Mouse (Mus musculus) embryonic fibroblast, embryonic 13.5 days (primary cell): ENCODE results near the gene Mrps27. TPM values are rescaled to one million over a fixed set of nuclear protein-coding genes. Genes with fewer than 3 reads are reported as not detected.
A peak's percentile ranks its signal among the peaks of the same experiment; 100 is the strongest.

ENCODE experiments used
- H3K27ac ChIP-seq: 2 replicates; pipeline ENCODE4 v1.5.1; 2012; ENCODE audit warnings: low read length, control low read depth, inconsistent platforms; ENCODE audit not compliant: insufficient read depth
- H3K4me1 ChIP-seq: 2 replicates; pipeline ENCODE4 v1.6.1; 2011; ENCODE audit warnings: low read length; ENCODE audit not compliant: control insufficient read depth, insufficient read depth
- H3K4me3 ChIP-seq: 2 replicates; pipeline ENCODE4 v1.5.1; 2011; ENCODE audit warnings: mild to moderate bottlenecking, control low read depth, low read length; ENCODE audit not compliant: insufficient read depth
- CTCF ChIP-seq: IDR thresholded peaks from 2 replicates; pipeline ENCODE4 v1.5.1; 2011; ENCODE audit warnings: mild to moderate bottlenecking, control low read depth, low read length, moderate library complexity, borderline replicate concordance; ENCODE audit not compliant: insufficient read depth
- POLR2A ChIP-seq: IDR thresholded peaks from 2 replicates; pipeline ENCODE4 v1.6.1; 2011; ENCODE audit warnings: low read depth, mild to moderate bottlenecking, control low read depth, low read length, moderate library complexity
- polyA plus RNA-seq: library from polyadenylated mRNA; stranded (reverse); fragments of >200 nt; gene quantifications from 2 replicates; pipeline ENCODE4 v1.2.4, GENCODE M21; 2011; ENCODE audit warnings: low read depth; ENCODE audit not compliant: missing spikeins, insufficient read length

Gene Mrps27
- polyA plus RNA-seq, 1 experiment = 26.1 TPM

DNA sequence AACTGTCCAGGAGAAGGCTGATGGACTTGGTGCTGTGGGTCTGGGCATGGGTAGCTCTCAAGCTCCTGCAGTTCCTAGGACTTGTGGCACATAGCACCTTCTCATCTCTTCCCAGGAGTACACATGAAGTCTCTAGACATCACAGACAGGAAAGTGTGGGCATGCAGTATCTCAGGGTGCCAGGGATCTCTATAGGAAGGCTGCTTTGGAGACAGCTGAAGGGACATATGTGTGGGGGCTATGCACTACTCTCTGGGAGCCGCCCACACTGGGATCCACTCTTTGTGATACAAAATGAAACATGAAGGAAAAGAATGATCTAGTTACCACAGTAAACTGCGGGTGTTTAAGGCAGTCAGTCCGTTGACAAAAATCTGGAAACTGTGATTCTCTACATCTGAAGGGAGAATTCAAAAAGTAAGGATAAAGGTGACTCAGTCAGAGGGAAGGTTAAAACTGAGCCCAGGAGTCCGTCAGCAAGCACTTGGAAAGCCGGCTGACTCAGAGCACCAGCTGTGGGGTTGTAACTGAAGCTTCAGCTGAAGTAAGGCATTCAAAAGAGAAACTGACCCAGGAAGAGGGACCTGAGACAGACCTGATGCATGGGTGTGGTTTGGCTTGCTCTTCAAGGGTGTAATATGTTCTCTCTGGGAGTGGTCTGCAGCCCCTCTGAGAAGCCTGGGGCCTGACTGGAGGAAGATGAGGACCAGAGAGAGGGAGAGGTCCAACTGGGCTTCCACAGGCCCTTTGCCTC is 22.0 kb downstream of the Mrps27 start:
- Histone ChIP-seq H3K4me3 (no peak overlapping the region), H3K27ac (peak overlapping the region; percentile 76), H3K4me1 (peaks cover 7% of the 10 kb centered on the region)
- TF ChIP-seq POLR2A (no peak), CTCF (no peak)

DNA sequence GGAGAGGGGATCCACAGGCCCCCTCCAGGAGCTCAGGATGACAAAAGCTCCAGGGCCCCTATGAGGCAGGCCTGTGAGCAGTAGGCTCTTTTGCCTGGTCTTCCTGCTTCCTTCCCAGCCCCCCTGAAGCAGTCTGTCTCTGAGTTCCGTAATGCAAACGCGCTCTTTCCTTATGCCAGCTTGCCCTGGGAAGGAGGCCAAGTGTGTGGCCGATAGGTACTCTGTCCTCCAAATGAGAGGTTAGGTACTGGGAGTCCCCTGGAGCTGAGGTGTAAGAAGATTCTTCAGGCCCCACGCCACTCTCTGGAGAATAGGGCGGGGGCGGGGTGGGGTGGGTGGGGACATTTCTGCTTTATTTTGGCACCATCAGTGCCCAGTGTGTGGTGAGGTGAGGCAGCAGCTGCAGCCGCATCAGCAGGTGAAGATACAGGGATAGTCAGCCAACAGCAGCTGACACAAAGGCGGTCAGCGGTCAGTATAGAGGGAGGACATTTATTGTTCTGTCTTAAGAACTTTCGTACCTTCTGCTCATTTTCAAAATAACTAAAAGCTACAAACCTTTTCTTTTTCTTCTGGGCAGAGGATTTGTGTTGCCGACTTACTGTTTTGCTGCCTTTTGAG is 23.1 kb downstream of the Mrps27 start:
- peaks cover 7% of the 10 kb centered on the region for H3K4me1 ChIP-seq
- TF ChIP-seq POLR2A (no peak), CTCF (no peak)
- H3K4me3 ChIP-seq = no peak overlapping the region
- no peak overlapping the region for H3K27ac ChIP-seq

DNA sequence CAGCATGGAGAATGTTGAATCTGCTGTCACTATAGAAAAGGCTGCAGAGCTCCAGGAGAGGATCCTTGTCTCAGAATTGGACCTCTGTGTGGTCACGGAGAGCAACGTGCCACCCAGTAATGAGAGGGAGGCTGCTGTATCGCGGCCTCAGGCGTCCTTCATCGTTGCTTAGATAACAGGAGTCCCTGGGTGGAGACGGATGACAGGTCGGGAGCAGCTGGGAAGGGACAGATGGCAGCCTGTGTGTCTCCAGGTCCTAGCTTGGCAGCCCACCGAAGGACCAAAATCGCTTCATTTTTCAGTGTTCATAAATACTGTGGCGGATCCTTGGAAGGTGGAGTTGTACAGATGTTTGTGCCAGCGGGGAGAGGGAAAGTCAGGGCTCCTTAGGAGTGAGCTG is 24.5 kb downstream of the Mrps27 start:
- Histone ChIP-seq H3K4me3 (no peak overlapping the region), H3K27ac (no peak overlapping the region), H3K4me1 (peaks cover 11% of the 10 kb centered on the region)
- no peak for TF ChIP-seq POLR2A
- no peak for TF ChIP-seq CTCF

DNA sequence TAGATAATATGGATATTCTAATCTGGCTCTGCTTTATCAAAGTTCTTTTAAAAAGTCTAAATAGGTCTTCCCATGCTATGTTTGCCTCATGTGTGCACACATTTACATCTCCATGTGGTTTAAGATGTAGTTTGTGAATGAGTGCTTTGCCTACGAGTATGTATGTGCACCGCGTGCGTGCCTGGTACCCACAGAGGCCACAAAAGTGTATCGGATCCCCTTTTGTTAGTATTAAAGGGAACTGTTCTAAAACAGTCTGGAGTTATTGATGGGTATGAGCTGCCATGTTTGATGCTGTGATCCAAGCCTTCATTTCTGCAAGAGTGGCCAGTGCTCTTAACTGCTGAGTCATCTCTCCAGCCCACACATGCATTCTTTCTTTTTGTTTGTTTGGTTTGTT is 26.7 kb downstream of the Mrps27 start:
- H3K4me1 ChIP-seq = peaks cover 8% of the 10 kb centered on the region
- no peak overlapping the region for H3K27ac ChIP-seq
- no peak for TF ChIP-seq POLR2A
- no peak for TF ChIP-seq CTCF
- H3K4me3 ChIP-seq = no peak overlapping the region

DNA sequence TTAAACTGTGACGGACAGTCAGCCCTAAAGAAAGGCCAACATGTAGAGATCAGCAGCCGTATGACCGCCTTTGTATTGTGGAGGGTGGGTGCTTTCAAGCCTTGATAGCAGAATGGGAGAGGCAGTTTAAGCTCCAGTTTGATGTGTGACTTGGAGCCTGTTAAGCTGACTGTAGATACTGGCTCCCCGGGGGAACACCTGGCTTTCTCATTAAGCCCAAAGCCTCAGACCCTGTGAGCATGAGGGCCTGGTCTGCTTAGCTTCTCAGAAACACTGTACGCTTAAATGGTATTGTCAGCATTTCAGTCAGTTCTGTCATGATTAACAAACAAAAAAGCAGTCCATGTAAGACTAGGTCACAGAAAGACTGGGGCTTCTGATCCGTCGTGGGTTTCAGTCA is 29.1 kb downstream of the Mrps27 start:
- H3K27ac ChIP-seq = no peak overlapping the region
- peaks cover 6% of the 10 kb centered on the region for H3K4me1 ChIP-seq
- H3K4me3 ChIP-seq = no peak overlapping the region
- no peak for TF ChIP-seq CTCF
- TF ChIP-seq POLR2A = no peak

DNA sequence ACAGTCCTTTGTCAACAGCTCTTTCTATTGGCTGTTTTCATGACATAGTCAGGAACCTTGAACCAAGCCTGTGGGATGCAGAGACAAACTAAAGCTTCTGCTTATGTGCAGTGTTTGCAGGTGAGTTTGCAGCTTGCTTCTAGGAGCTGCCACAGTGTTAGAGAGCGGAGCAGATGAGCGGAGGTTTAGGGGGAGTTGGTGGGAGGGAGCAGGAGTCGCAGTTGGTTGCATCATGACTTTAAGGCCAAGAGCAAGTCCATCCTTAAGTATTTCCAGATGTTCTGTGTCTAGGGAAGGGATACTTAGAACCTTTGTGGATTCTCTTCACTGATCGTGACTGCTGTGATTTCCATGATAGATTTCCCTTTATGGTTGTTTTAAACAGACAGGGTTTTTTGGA is 29.6 kb downstream of the Mrps27 start:
- Histone ChIP-seq H3K4me3 (no peak overlapping the region), H3K4me1 (peaks cover 6% of the 10 kb centered on the region), H3K27ac (peak overlapping the region; percentile 60)
- TF ChIP-seq CTCF (no peak), POLR2A (no peak)

DNA sequence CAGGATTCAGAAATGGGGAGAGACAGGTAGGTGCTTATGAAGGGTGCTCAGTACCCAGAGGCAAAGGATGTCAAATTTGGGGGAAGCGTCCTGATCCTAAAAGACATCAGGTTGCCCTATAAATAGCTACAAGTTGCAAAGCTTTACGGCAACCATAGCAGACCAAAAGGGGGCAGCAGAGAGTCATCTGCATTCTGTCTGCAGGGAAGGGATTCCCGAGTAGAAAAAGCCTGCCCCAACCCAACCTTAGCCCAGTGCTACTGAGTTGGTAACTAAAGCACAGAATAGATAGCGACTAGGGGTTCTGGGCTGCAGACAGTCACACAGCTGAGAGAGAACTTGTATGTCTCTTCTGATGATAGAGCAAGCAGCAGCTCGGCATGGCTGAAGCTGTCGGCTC is 31.0 kb downstream of the Mrps27 start:
- TF ChIP-seq POLR2A = no peak
- 0 out of 2 replicates have a peak, but pooled peaks have one; percentile 28 for TF ChIP-seq CTCF
- Histone ChIP-seq H3K4me3 (no peak overlapping the region), H3K4me1 (peaks cover 6% of the 10 kb centered on the region), H3K27ac (no peak overlapping the region)

DNA sequence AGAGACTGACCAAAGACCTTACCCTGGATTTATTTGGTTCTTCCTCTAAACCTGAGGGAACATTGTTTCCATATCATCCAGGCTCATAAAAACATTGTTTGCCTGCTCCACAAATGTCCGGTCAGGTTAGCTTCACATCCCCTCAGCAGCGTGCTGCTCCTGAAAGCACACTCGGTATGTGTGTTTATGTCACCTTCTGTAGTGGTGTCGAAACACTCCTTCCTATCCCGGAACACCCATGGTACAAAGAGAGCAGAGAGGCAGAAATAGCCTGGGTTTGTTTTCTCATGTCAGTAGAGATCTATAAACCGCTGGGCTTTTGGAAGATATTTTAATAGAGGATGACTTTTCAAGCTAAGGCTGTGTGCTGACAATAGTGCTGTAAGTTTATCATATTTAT is 32.5 kb downstream of the Mrps27 start:
- H3K27ac ChIP-seq = no peak overlapping the region
- TF ChIP-seq CTCF (no peak), POLR2A (no peak)
- peaks cover 6% of the 10 kb centered on the region for H3K4me1 ChIP-seq
- H3K4me3 ChIP-seq = no peak overlapping the region

DNA sequence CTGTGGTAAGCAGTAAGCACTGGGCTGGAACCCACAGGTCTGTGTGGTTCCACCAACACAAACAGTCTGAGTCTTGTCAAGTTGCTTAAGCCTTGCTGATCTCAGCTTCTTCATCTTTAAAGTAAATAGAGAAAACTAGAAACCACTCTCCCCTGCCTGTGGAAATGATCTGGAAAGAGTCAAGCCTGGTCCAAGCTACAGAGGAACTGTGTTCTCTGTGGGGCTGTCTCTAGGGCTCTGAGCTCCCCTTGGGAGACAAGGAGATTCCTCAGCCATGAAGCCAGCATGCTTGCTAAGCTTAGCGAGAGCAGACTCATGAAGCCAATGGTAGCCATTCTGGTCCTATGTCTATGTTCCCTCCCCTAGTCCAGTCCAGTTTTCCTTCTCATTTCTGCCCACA is 33.6 kb downstream of the Mrps27 start:
- no peak overlapping the region for H3K27ac ChIP-seq
- TF ChIP-seq POLR2A = no peak
- no peak for TF ChIP-seq CTCF
- peaks cover 6% of the 10 kb centered on the region for H3K4me1 ChIP-seq
- H3K4me3 ChIP-seq = no peak overlapping the region

DNA sequence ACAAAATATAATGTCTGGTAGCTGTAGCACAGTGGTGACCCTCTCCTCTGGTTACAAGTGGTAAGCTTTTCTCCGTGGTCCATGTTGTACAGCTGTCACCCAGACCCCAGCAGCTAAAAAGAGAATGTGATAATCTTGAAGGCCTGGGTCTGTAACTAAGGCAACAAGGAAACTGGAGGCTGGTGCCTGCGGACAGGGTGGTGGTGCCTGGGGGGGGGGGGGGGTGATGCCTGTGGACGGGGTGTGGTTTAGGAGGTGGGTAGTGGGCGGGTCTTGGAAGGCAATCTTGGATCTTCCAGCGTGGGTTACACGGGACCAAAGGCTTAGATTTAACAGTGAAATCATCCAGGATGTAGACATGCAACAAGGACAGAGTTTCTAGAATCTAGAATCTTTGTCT is 37.8 kb downstream of the Mrps27 start:
- TF ChIP-seq CTCF (no peak), POLR2A (no peak)
- Histone ChIP-seq H3K4me1 (peaks cover 11% of the 10 kb centered on the region), H3K4me3 (no peak overlapping the region), H3K27ac (no peak overlapping the region)
